In the genomic region with DNA sequence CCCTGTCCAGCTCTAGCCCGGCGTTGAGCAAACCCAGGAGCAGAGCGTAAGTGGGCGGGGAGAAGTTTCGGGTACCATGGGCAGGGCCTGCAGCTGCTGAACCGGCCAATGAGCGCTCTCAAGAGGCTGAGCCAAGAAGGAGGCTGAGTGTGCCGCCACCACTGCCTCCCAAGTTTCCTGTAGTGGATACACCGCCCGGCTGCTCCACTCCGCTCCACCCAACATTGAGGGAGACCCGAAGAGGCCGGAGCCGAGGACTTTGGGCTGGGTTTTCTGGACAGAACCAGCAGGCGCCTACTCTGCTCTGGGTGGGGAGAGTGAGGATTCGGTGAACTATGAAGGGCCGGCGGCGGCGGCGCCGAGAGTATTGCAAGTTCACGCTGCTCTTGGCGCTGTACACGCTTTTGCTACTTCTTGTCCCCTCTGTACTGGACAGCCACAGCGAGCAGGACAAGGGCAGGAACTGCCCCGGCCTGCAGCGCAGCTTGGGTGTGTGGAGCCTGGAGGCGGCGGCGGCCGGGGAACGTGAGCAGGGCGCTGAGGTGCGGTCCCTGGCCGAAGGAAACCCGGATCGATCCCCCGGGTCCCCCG, we compare ENCODE assay signal across 8 mouse cellular contexts. TPM values are rescaled to one million over a fixed set of nuclear protein-coding genes. Genes with fewer than 3 reads are reported as not detected.
A peak's percentile ranks its signal among the peaks of the same experiment; 100 is the strongest.
DNase-seq lines count a peak whose midpoint lies in the region; ATAC-seq and TF ChIP-seq lines count a peak whose summit lies in the region.

TSS of gene Chst7 (plus strand) at position 180 of the 591 bp plus-strand sequence.

- no peaks in the 10 kb centered on the region for H3K4me1 ChIP-seq in hindbrain, embryonic 16.5 days (ENCODE audit: control insufficient read depth, insufficient read depth, low read depth, low read length)

- no peaks in the 10 kb centered on the region for H3K9me3 ChIP-seq in hindbrain, embryonic 16.5 days (ENCODE audit: control insufficient read depth, low read length)

- peak; percentile 89 for ATAC-seq in hindbrain, embryonic 16.5 days
- no peak for ATAC-seq in erythroid progenitor cell, adult 5-6 weeks (replicated peaks; ENCODE audit: low FRiP score, poor library complexity, severe bottlenecking)

- intact Hi-C loops in left cerebral cortex, adult 2 months (cut with DNase I), result no loop called here

- H3K9ac ChIP-seq in hindbrain, embryonic 16.5 days (ENCODE audit: low read depth, low read length), result peak within 1 kb of the TSS; percentile 62

- H3K36me3 ChIP-seq in hindbrain, embryonic 16.5 days (ENCODE audit: control insufficient read depth, insufficient read depth, low read length), result no peaks in the 10 kb centered on the region

- H3K4me3 ChIP-seq in hindbrain, embryonic 16.5 days (ENCODE audit: low read length), result peak within 1 kb of the TSS; percentile 51
- H3K4me3 ChIP-seq in left cerebral cortex, adult 2 months, result peak within 1 kb of the TSS; percentile 44

- no peak for TF ChIP-seq CTCF in left cerebral cortex, adult 2 months (IDR thresholded peaks at IDR 0.05)

- no peaks in the 10 kb centered on the region; the same call in 1 of the 2 replicates for H3K27me3 ChIP-seq in hindbrain, embryonic 16.5 days (replicated peaks; ENCODE audit: control insufficient read depth, insufficient read depth, low read length)

- H3K4me2 ChIP-seq in hindbrain, embryonic 16.5 days (ENCODE audit: low read length), result peak within 1 kb of the TSS; percentile 71

- H3K27ac ChIP-seq in hindbrain, embryonic 16.5 days (ENCODE audit: low read depth, low read length), result no peak within 1 kb of the TSS
- no peak within 1 kb of the TSS for H3K27ac ChIP-seq in left cerebral cortex, adult 2 months

- 20% methylated on average over 40 of the region's 40 CpGs for WGBS in hindbrain, embryonic 16.5 days

- DNase-seq in adrenal gland, adult 8-10 months, result peak; percentile 63
- DNase-seq in embryo, embryonic 10 days (ENCODE audit: low spot score), result peak; percentile 84
- DNase-seq in gastrocnemius, postnatal 10 days, result peak; percentile 45
- DNase-seq in left cerebral cortex, adult 2 months (ENCODE audit: extremely low spot score in 1 of 2, low spot score in 2 of 2), result peak; percentile 21 to 31
- DNase-seq in lung, postnatal 4 days, result peak; percentile 71 to 85
- peak; percentile 60 to 68 for DNase-seq in right cerebral cortex, postnatal 10 days (ENCODE audit: low spot score in 2 of 2)

RNA-seq across cellular contexts. Expression of gene Chst7, which starts in this region (rescaled TPM):
- total RNA-seq in adrenal gland, adult 8-10 months (2022), result 1 to 10 TPM in 3 of 4 experiments, under 1 TPM in 1; 0.94 to 1.6 (median 1.4) TPM
- total RNA-seq in gastrocnemius, postnatal 10 days (2021), result 1 to 10 TPM; 5.1 to 7.3 TPM
- polyA plus RNA-seq in hindbrain, embryonic 16.5 days (2015; fragmentation: Nextera tagmentation; extraction: Ambion mirVana), result 9.6 and 11.3 TPM in 2 replicates
- total RNA-seq in left cerebral cortex, adult 2 months (2021), result 1 to 10 TPM; 1.7 to 3.6 TPM
- not detected in 2 replicates for total RNA-seq in erythroid progenitor cell, adult 5-6 weeks (2015; ENCODE audit: low replicate concordance)
- total RNA-seq in erythroid progenitor cell, adult 5-6 weeks (2017; ENCODE audit: low replicate concordance), result not detected in 2 replicates

Comparison
In these comparisons a context has a peak if more than half of its experiments do, and no peak if none do; other contexts are left out.
1. DNase-seq: peak in every context shown above with its lines; median percentile 84 in embryo, embryonic 10 days; 78 in lung, postnatal 4 days; 64 in right cerebral cortex, postnatal 10 days; 63 in adrenal gland, adult 8-10 months; 45 in gastrocnemius, postnatal 10 days; 26 in left cerebral cortex, adult 2 months.